Mouse (Mus musculus): Measurements from ENCODE around the gene Tmem116.

The Tmem116 gene

GRCm38 (mm10) chr5:121543370-121543769 lies 91.7 kb downstream of the Tmem116 start:
- DNase-seq, result no peak

- peak; percentile 11 to 33 for DNase-seq
These were observed 93.5 kb downstream of the Tmem116 start, which contains the start of the genes Adam1a and Gm42878 for GRCm38 (mm10) chr5:121544910-121545792. TSS of gene Adam1a (minus strand) at chr5:121545482. TSS of gene Gm42878 (minus strand) at chr5:121545482.

GRCm38 (mm10) chr5:121545793-121546529 lies 94.3 kb downstream of the Tmem116 start, which contains the start of gene Mapkapk5:
TSS of gene Mapkapk5 (minus strand) at chr5:121545905.
- peak; percentile 94 to 100 for DNase-seq

DNA sequence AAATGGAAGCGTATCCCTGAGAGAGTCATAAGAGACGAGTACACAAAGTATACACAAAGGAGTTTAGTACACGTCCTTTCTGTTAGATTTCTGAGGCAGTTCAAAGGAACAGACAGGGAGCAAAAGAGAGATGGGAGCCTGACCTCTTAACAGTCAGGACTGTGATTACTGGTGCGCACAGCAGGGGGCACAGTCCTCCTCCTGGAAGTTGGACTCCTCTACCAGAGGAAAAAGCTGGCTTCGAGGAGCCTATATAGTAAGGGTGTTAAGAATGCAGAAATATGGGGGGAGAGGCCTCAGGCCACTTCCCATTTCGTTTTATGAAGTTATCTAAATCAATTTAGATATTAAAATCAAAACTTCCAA lies 94.8 kb downstream of the Tmem116 start:
- DNase-seq, result peak; percentile 16 to 38

- DNase-seq, result no peak
These were observed 95.4 kb downstream of the Tmem116 start for GRCm38 (mm10) chr5:121547084-121547483.

DNA sequence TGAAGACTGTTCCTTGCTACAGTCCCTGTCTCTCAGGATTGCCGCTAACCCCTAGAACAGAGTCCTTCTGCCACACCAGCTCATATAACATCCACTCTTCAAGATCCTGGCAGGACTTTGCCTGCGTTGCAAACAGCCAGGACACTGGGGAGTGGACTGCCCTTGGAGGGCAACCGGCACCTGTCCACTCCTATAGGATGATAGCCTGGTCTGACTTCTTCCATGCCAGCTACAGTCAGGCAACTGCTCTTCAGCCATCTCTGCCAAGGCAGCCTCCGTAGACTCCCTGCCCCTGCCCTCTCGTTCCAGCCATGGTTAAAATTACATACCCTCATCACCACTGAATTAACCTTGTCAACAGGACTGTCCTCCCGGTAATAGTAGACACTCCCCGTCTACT lies 97.5 kb downstream of the Tmem116 start:
- no peak for DNase-seq

- DNase-seq, result no peak
These were observed 110.7 kb downstream of the Tmem116 start for GRCm38 (mm10) chr5:121562436-121562835.

DNA sequence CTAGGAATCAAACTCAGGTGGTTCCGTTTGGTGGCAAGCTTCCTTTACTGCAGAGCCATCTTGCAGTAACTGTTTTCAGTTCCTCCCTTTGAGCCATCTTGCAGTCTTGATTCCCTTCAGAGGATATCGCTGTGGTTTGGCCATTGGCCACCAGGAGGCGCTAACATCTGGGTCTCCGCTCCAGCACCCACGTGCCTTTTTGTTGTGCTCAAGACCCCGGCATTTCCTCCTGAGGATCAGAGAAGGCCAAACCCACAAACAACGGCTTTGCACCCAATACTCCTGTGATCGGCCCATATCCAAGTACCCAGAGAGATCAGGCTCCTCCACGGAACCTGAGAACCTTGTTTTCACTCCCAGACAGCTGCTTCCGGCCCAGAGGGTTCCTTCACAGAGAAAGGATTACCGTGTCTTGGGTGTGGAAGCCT lies 112.8 kb downstream of the Tmem116 start:
- DNase-seq, result peak; percentile 65 to 70

DNA sequence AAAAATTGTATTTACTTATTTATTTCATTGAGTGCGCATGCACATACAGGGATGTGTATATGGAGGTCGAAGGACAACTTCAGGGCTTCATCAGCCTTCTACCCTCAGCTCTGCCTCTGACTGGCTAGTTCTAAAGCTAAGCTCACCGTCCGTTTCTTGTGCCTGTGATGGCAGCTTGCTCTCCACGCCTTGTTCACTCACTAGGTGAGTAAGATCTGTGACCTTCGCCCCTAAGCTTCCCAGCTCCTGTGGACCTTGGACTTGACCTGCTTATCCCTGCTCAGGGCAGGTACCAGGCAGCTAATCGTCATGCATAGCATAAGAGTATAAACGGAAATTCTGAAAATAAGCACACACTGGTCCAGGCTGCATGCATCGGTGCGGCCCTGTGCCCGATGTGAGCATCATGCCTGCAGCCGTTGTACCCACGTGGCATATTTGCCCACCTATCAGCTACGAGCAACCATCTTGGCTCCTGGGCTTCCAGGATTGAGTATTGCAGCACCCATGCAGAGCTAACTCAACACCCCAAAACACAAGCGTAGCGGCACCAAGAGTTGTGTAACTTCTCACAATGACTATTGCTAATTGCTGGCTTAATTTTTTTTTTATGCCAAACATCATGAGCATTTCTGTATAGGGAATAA lies 114.5 kb downstream of the Tmem116 start:
- DNase-seq, result no peak

GRCm38 (mm10) chr5:121569881-121570420 lies 118.3 kb downstream of the Tmem116 start:
- DNase-seq, result no peak

- DNase-seq, result no peak
These were observed 119.1 kb downstream of the Tmem116 start for GRCm38 (mm10) chr5:121570787-121571186.
